Mouse (Mus musculus) lung, postnatal 25 days (tissue): ENCODE results near the gene U2af1l4.

Source experiments
- DNase-seq: peaks from one replicate; pipeline ENCODE4 v3.0.0; 2022; ENCODE audit warnings: low spot score

U2af1l4 gene

GRCm38 (mm10) chr7:30553021-30553589 lies 10.0 kb upstream of the U2af1l4 start:
- peak; percentile 14 for DNase-seq

DNA sequence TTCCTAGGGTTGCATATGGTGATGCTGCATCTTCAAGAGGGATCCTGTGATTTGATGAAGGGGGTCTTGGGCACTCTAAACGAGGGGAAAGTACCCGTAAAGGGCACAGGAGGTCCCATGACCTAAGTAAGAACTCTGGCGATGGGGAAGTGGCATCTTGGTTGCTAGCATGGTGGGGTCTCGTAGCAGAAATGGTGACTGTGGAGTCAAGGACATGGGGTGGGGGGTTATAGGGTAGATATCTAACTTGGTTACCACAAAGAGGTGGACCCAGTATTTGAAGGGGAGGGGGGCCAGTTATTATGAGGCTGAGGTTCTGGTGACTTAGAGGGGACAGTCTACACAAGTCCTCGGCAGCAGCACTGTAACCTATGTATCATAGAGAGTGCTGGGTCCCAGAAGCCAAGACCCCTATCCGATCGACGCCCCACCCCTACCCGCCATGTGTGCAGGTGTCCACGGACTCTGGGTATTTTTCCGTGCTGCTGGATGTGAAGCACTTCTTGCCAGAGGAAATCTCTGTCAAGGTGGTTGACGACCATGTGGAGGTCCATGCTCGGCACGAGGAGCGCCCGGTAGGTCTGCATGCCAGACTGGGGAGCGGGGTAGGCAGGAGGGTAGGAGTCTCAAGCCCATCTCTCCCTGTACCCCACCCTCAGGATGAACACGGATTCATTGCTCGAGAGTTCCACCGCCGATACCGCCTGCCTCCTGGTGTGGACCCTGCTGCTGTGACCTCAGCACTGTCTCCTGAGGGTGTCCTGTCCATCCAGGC lies 9.1 kb upstream of the U2af1l4 start:
- no peak for DNase-seq

DNA sequence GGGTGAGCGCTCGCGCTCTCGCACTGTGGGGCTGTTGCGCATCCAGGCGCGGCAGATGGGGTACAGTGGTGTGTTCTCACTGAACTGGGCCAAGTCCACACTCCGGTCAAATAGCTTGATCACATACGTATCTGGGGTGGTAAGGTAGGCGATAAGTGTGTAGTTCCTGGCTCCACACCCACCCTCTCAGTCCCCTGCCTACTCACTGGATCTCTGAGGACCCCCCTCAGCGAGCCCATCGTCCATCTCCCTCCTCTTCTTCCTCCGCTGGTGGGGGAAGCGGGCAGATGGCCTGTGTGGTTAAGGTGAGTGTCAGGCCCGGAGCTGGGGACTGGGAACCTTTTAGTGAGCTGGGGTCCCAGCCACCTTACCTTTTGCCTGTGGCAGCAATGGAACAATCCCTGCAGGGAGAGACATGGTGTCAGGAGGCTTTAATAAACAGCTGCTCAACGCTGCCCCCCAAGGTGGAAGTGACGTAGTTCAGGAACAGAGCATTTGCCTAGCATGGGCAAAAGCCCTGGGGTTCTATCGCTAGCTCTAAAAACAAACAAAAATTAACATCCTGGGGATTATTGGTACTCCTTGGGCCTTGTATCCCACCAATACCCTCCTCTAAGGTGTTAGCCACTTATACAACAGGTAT lies 6.1 kb upstream of the U2af1l4 start:
- DNase-seq, result no peak

GRCm38 (mm10) chr7:30557901-30558514 lies 5.1 kb upstream of the U2af1l4 start:
- DNase-seq, result no peak

GRCm38 (mm10) chr7:30558656-30559442 lies 4.3 kb upstream of the U2af1l4 start:
- DNase-seq, result no peak

DNA sequence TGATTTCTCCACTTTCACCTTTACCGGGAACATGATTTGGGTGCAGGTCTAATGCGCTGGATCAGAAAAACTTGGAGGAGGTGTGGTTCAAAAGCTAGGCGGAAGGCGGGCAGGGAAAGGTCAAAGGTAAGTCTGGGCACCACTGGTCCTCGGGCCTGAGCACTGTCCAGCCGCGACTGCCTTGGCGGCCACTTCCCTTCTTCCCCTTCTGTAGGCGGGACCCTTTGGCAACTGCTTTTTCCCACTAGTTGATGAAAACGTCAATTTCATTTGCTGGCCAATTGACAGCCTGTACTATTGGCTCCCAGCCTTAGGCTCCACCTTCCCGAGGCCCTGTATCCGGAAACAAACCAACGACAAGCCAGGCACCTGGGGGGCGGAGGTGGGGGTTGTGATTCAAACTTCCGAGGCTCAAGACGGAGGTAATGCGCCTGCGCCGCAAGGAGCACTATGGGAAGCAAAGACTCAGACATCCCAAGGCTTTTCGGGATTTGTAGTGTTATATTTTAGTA lies 3.6 kb upstream of the U2af1l4 start, which contains the start of gene Lin37:
Gene Lin37 (minus strand): TSS at position 396 of the 512 bp plus-strand sequence.
- DNase-seq, result peak; percentile 99

- no peak for DNase-seq
Measured at GRCm38 (mm10) chr7:30560296-30560695, 2.8 kb upstream of the U2af1l4 start.

- no peak for DNase-seq
Measured at GRCm38 (mm10) chr7:30562526-30563116, 480 bp upstream of the U2af1l4 start.

DNA sequence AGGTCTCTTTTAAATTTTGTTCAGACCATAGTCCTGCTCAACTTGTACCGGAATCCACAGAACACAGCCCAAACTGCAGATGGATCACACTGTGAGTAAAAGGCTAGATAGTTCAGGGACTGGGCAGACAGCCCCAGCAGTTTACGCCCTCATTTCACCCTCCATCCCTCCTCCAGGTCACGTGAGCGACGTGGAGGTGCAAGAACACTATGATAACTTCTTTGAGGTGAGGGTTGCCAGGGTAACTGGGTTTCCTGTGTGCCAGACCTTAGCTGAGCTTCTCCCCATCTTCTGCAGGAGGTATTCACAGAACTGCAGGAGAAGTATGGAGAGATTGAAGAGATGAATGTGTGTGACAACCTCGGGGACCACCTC lies 792 bp downstream of the U2af1l4 start:
- DNase-seq, result peak; percentile 28

DNA sequence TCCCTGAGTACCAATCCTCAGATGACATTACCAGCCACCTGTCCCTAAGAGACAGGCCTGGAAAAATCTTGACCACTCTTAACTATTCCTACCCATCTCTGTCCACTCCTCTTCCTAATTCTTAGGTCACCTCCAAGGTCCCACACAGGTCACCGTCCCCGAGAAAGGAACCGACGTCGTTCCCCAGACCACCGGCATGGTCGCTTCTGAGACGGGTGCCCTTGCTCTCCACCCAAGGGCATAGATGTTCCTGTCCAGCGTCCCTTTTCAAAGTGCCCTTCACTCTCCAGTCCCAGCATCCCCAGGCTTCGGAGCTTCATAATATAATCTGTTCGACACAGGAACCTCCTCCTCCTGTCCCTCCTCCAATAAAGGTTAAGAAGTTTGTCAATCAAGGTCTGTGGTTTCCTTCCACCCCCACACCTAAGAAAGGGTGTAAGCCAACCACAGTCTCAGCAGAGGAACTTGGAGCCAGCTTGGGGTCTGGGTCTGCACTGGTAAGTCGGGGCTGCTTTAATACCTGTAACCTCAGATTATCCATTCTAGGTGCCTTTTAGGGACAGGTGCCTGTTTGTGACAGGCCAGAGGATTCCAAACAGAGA lies 2.0 kb downstream of the U2af1l4 start, which contains the start of gene Igflr1:
Gene Igflr1 (plus strand): TSS at position 458 of the 602 bp plus-strand sequence.
- DNase-seq, result no peak

GRCm38 (mm10) chr7:30566033-30566432 lies 2.9 kb downstream of the U2af1l4 start:
- no peak for DNase-seq

GRCm38 (mm10) chr7:30567555-30567954 lies 4.5 kb downstream of the U2af1l4 start:
- no peak for DNase-seq

DNA sequence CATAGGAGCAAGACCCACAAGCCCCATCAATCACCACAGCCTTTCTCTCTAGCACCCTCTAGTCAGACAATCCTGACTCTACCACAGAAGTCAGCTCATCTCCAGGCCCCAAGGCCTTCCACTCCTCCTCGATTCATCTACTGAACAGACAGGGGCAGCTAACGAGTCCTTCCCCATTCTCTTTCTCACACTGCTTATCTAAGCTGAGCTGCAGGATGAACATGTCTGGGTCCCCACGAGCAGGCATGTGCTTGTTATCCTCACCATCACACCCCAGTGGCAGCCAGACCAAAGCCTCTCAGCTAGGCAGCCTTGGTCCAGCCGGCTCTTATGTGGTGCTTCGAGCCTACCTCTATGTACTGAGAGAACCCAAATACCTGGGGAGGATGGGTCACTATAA lies 9.3 kb downstream of the U2af1l4 start:
- DNase-seq, result no peak

GRCm38 (mm10) chr7:30572969-30573368 lies 9.9 kb downstream of the U2af1l4 start:
- DNase-seq, result peak; percentile 26

DNA sequence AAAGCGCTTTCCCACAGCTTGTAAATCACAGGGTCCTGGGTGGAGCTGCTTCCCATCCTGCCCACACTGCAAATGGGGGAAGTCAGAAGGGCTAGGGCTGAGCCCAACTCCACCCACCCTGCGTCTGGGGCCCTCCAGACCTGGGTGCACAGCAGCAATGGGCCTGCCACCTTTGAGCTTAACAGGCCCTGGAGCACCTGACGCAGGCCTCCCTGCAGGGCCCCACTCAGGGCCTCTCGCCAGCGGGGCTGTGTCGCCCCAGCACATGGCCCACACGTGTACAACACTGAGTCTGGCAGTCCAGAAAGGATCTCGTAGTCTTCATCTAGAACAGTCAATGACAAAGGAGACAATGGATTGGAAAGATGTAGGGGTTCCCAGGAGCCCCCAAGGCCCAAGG lies 16.8 kb downstream of the U2af1l4 start:
- no peak for DNase-seq

GRCm38 (mm10) chr7:30581547-30581946 lies 18.4 kb downstream of the U2af1l4 start:
- no peak for DNase-seq

DNA sequence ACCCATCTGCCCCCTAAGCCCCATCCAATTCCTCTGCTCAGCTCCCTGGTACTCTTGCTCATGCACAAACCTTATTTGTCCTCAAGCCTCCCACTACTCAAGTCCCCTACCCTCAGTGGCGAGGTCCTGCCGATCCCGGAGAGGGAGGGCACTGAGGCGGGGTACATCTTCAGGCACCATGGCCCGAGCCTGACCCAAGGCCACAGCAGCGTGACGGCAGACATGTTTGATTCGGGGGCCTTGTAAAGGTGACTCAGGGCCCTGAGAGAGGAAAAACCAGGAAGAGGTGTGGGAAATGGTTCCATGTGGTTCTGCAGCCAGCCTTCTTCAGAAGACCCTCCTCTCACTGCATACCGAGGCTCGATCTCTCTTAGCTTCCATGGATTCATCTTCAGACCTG lies 21.2 kb downstream of the U2af1l4 start:
- no peak for DNase-seq

- DNase-seq, result no peak
Measured at GRCm38 (mm10) chr7:30585170-30585569, 22.1 kb downstream of the U2af1l4 start.

DNA sequence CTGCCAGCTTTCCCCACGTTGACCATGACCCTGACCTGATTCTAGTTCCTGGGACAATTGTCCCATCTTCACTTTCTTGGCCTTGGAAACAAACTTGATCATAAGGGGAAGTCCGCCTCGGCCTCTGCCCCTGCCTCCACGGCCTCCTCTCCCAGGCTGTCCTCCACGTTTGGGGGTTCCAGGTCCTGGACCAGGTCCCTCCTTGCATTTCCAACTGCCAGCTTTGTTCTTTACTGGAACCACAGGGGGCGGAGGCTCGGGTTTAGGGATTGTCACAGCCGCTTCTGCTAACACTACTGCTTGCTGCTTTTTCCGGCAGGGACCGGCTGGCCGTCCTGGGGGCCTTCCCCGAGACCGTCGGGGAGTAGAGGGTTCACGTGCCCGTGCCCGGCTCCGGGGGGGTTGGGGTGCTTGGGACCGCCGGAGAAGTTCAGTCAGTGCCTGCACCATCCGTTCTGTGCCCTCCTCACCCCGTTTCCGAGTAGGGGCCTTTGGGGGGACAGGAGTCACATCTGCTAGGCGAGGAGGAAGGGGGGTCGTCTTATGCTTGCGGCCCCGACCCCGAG lies 23.4 kb downstream of the U2af1l4 start:
- DNase-seq, result no peak

- no peak for DNase-seq
Measured at GRCm38 (mm10) chr7:30587842-30588667, 25.0 kb downstream of the U2af1l4 start.
